Mouse (Mus musculus) erythroblast, embryonic 14.5 days (primary cell): Measurements from ENCODE around the gene Phactr3.

Experiments
- GATA1 ChIP-seq: IDR thresholded peaks from 2 replicates; pipeline ENCODE4 v1.6.1; 2012; ENCODE audit warnings: low read length, inconsistent platforms, mixed read lengths
- TAL1 ChIP-seq: IDR thresholded peaks from 3 replicates; pipeline ENCODE4 v1.6.1; 2012; ENCODE audit warnings: low read length, inconsistent platforms, mixed read lengths

- TF ChIP-seq GATA1 (no peak), TAL1 (no peak)
Measured at GRCm38 (mm10) chr2:178304669-178305068, 185.9 kb downstream of the Phactr3 start.
